Mouse (Mus musculus): ENCODE data around the gene Lsm7. TPM values are rescaled to one million over a fixed set of nuclear protein-coding genes. Genes with fewer than 3 reads are reported as not detected.

The Lsm7 gene
- 334 and 337 TPM in 2 replicates for polyA plus RNA-seq (2014; fragmentation: Nextera tagmentation; extraction: Ambion mirVana)

DNA sequence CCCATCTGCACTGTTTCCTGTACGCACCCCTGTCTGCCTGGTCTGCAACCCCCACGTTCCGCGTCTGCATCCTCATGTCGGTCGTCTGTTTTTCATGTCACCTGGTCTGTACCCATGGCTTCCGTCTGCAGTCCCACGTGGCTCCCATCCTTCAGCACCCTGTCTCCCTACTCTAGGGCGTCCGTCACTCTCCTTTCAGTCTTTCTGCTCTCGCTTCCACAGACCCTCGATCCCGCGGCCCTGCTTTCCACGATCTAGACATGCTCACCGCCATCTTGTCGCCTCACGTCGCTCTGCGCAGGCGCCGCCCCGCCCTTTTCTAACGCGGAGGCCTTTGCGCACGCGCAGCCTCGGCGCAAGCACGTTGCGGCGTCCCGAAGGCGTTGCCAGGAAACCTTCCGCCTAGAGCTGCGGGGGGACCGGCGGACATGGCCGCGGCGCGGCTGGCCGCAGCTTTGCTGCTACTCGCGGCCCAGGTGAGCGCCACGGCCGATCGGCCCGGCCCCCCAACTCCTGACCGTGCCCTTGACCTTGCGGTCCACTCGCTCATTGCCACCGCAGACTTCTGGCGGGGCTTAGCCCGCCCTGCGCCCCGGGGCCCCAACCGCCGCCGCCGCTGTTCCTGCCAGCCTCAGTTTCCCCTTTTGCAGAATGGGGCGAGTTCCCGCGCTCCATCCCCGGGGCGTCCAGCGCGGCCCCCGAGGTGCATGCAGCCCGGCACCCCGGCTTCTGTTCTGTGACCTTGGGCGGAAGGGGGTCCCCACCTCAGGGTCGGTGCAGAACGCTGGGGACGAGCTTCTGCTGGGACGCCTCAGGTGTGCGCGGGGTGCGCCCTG is at the start of gene Lsm7, which contains the start of gene Sppl2b:
Gene Lsm7, minus strand, starts transcription at position 297 of the 836 bp plus-strand sequence.
Gene Sppl2b, plus strand, starts transcription at position 363 of the 836 bp plus-strand sequence.
- Histone ChIP-seq H3K27me3 (ENCODE audit: insufficient read depth, low read length) (no peaks in the 10 kb centered on the region), H3K27ac (ENCODE audit: low read depth) (no peak within 1 kb of the TSS), H3K4me3 (ENCODE audit: low read depth, low read length) (peak within 1 kb of the TSS; percentile 81), H3K4me2 (peak within 1 kb of the TSS; percentile 99), H3K4me1 (ENCODE audit: insufficient read depth) (peaks cover 4% of the 10 kb centered on the region; the same call in 1 of the 2 replicates), H3K9me3 (ENCODE audit: low read depth, low read length) (no peaks in the 10 kb centered on the region), H3K9ac (peak within 1 kb of the TSS; percentile 85), H3K36me3 (ENCODE audit: insufficient read depth) (peaks cover 23% of the 10 kb centered on the region)
- ATAC-seq (ENCODE audit: insufficient read depth) (peak; percentile 81), DNase-seq (peak; percentile 99)
- under 1% methylated on average over 80 of the region's 81 CpGs for WGBS
- TF ChIP-seq CTCF (IDR thresholded peaks at IDR 0.05; ENCODE audit: low read depth) = no peak

DNA sequence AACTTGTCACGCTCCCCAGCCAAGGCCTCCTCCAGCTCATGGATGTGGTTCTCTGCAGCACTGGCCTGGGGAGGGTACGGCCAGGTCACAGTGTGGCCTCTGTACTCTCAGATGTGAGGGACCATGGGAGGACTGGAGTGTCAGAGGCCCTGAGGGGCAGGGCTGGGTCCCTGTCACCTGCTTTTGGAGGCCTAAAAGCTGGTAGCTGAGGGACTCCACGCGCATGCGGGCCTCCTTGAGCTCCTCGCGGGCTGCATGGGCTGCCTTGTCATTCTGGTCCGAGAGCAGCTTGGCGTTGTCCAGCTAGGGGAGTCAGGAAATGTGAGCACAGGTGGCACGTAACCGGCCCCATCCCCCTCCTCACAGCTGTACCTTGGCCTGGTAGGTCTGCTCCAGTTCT is 49.7 kb upstream of the Lsm7 start:
- Histone ChIP-seq H3K9me3 (ENCODE audit: low read depth, low read length) (no peaks in the 10 kb centered on the region), H3K36me3 (ENCODE audit: insufficient read depth) (peaks cover 81% of the 10 kb centered on the region), H3K4me2 (no peak overlapping the region), H3K27ac (ENCODE audit: low read depth) (no peak overlapping the region), H3K27me3 (ENCODE audit: insufficient read depth, low read length) (no peaks in the 10 kb centered on the region), H3K4me3 (ENCODE audit: low read depth, low read length) (no peak overlapping the region), H3K9ac (no peak overlapping the region), H3K4me1 (ENCODE audit: insufficient read depth) (peaks cover 1% of the 10 kb centered on the region; the same call in 1 of the 2 replicates)
- ATAC-seq (ENCODE audit: insufficient read depth) (no peak), DNase-seq (no peak)
- WGBS = 89% methylated on average over 11 of the region's 11 CpGs
- TF ChIP-seq CTCF (IDR thresholded peaks at IDR 0.05; ENCODE audit: low read depth) = no peak

DNA sequence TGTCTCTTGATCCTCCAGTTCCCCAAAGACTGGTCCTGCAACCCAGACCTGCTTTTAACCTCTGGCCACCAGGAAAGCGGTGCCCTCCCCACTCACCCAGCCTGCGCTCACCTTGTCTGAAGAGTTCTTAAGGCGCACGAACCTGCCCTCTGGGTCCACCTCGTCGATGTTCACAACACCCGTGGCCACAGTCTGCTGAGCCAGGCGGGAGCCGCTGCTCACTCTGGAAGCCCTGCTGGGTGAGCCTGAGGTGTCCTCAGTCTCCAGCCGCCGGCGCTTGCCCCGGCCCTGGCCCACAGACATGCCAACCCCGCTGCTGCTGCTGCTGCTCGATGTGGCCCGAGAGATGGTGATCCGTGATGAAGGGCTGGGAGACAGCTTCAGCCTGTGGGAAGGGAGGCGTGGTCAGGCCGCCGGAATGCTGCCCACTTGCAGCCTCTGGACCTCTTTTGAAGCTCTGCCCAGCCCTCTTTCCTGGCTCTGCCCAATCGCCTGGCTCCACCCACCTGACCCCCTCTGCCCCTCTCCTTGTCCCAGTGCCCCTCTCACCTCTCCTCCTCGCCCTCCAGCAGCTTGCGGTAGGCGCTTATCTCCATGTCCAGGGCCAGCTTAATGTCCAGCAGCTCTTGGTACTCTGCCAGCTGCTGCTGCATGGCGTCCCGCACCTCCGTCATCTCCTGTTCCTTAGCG is 49.1 kb upstream of the Lsm7 start:
- Histone ChIP-seq H3K27ac (ENCODE audit: low read depth) (no peak overlapping the region), H3K4me3 (ENCODE audit: low read depth, low read length) (no peak overlapping the region), H3K27me3 (ENCODE audit: insufficient read depth, low read length) (no peaks in the 10 kb centered on the region), H3K9me3 (ENCODE audit: low read depth, low read length) (no peaks in the 10 kb centered on the region), H3K4me2 (no peak overlapping the region), H3K9ac (no peak overlapping the region), H3K4me1 (ENCODE audit: insufficient read depth) (peaks cover 3% of the 10 kb centered on the region; the same call in 1 of the 2 replicates), H3K36me3 (ENCODE audit: insufficient read depth) (peaks cover 75% of the 10 kb centered on the region)
- TF ChIP-seq CTCF (IDR thresholded peaks at IDR 0.05; ENCODE audit: low read depth) = no peak
- no peak for ATAC-seq (ENCODE audit: insufficient read depth)
- WGBS = 77% methylated on average over 28 of the region's 28 CpGs
- DNase-seq = no peak

DNA sequence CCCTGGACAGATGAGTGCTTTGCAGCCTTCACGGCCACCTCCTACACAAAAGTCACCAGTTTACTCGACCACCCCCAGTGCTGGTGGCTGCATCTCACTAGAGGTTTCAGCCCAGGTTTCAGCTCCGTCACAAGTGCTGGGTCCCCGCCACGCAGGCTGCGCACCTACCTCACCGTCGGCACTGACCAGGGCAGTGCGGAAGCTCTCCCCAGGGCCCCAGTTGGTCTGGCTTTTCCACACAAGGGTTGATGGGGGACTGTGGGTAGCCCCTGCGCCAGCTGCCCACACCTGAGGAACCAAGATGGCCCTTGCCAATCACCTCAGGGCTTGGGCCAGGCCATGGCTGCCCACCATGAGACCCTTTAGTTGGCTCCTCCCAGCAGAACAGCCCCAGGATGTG is 48.3 kb upstream of the Lsm7 start:
- TF ChIP-seq CTCF (IDR thresholded peaks at IDR 0.05; ENCODE audit: low read depth) = no peak
- no peak overlapping the region for H3K27ac ChIP-seq (ENCODE audit: low read depth)
- H3K9ac ChIP-seq = no peak overlapping the region
- H3K27me3 ChIP-seq (ENCODE audit: insufficient read depth, low read length) = no peaks in the 10 kb centered on the region
- no peaks in the 10 kb centered on the region for H3K9me3 ChIP-seq (ENCODE audit: low read depth, low read length)
- no peak for ATAC-seq (ENCODE audit: insufficient read depth)
- H3K4me3 ChIP-seq (ENCODE audit: low read depth, low read length) = no peak overlapping the region
- H3K4me2 ChIP-seq = no peak overlapping the region
- H3K4me1 ChIP-seq (ENCODE audit: insufficient read depth) = peaks cover 3% of the 10 kb centered on the region; the same call in 1 of the 2 replicates
- DNase-seq = no peak
- WGBS = 92% methylated on average over 10 of the region's 10 CpGs
- H3K36me3 ChIP-seq (ENCODE audit: insufficient read depth) = peaks cover 75% of the 10 kb centered on the region

DNA sequence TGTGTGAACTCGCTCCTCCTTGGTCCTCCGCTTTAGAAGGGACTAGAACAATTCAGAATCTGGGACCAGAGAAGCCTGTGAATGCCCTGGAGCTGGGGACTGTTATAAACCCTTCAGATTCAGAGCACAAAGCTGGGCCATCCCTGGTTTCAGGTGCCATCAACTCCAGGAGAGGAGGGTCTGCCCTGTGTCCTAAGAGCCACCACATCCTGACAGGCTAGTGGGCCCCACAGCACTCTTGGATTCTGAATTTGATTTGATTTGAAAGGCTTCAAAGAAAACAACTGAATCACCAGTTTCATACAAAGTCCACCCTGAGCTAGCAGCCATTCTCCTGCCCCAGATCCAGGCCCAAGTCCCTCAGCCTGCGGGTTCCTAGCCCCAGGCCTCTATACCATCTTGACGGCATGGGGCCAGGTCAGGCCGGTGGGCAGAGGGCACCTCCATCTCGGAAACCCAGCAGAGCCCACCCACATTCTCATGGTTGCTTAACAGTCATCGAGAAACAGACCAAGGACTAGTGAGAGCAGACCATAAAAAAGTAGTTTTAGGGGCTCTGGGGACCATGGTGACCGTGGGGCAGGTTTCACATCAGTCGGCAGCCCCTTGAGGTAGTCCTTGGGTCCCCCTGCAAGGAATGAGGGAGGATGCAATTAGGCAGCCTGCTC is 47.4 kb upstream of the Lsm7 start:
- no peak for ATAC-seq (ENCODE audit: insufficient read depth)
- 90% methylated on average over 9 of the region's 9 CpGs for WGBS
- H3K36me3 ChIP-seq (ENCODE audit: insufficient read depth) = peaks cover 67% of the 10 kb centered on the region
- H3K4me2 ChIP-seq = no peak overlapping the region
- no peaks in the 10 kb centered on the region for H3K9me3 ChIP-seq (ENCODE audit: low read depth, low read length)
- no peak overlapping the region for H3K4me3 ChIP-seq (ENCODE audit: low read depth, low read length)
- H3K27me3 ChIP-seq (ENCODE audit: insufficient read depth, low read length) = no peaks in the 10 kb centered on the region
- no peak overlapping the region for H3K9ac ChIP-seq
- no peak for TF ChIP-seq CTCF (IDR thresholded peaks at IDR 0.05; ENCODE audit: low read depth)
- DNase-seq = no peak
- no peak overlapping the region for H3K27ac ChIP-seq (ENCODE audit: low read depth)
- H3K4me1 ChIP-seq (ENCODE audit: insufficient read depth) = peaks cover 8% of the 10 kb centered on the region

DNA sequence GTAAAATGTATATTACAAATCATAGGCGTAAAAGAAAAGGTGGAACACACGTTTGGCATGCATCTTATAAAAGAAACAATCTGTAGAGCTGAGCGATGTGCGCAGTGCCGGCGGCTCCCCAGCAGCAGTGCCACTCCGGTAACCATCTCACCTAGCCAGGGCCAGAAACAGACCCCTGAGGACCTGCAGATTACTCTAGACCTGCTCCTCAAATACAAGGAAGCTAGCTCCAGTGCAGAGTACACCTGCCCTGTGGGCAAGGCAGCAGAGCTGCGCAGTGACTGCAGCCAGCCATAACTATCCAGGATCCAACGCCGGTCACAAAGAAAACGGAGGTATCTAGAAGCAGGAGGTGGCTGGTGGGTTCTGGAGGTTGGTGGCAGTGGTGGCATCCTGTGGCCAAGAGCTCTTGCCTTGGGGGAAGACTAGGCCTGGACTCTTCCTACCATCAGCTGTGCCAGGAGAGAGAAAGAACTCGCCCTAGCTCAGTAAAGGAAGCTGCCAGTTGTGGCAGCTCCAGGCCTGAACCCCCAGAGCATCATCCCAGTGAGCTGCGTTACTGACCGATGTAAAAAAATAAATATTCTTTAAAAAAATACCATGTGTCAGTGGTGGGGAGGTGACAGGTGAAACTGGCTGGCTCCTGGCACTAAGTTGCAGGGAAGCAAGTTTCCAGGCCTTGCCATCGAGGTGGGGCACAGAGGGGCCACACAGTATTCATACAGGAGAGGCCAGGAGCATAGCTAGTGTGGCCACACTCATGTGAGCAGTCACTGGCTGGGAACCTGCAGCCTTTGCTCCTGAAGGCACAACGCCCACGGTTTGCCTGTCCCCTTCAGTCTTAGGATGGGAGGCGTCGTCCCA is 46.6 kb upstream of the Lsm7 start:
- Histone ChIP-seq H3K9me3 (ENCODE audit: low read depth, low read length) (no peaks in the 10 kb centered on the region), H3K27me3 (ENCODE audit: insufficient read depth, low read length) (no peaks in the 10 kb centered on the region), H3K4me1 (ENCODE audit: insufficient read depth) (peaks cover 8% of the 10 kb centered on the region), H3K9ac (peak overlapping the region; percentile 20; the same call in 1 of the 2 replicates), H3K27ac (ENCODE audit: low read depth) (peak overlapping the region; percentile 32; the same call in 1 of the 2 replicates), H3K4me2 (peak overlapping the region; percentile 45), H3K4me3 (ENCODE audit: low read depth, low read length) (no peak overlapping the region), H3K36me3 (ENCODE audit: insufficient read depth) (peaks cover 65% of the 10 kb centered on the region)
- 81% methylated on average over 19 of the region's 19 CpGs for WGBS
- ATAC-seq (ENCODE audit: insufficient read depth) = no peak
- DNase-seq = peak; percentile 7
- no peak for TF ChIP-seq CTCF (IDR thresholded peaks at IDR 0.05; ENCODE audit: low read depth)

All from lung, embryonic 14.5 days (tissue).